Mouse (Mus musculus): ENCODE results near the gene Mettl5.

Mettl5 gene

DNA sequence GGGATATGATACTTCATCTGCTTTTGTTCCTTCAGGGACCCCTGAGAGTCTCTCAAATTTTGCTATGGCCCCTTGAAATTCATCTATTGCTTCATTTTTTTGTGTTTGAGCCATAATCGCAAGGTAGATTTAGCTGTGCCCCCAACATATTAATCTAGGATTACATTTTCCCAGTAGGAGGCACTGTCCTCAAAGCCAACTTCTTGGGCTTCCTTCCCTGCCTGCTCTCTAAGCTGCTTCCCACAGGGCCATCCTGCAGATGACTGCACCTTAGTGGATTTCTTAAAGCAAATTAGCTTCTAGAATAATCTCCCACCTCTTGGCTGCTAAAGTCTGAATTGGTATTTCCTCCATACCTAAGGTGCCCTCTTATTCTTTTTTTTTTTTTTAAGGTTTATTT lies 27.5 kb downstream of the Mettl5 start:
- in situ Hi-C loops (cut with MboI, MseI) = loop anchor here in 1 of 2 experiments (10.0 kb wide), 1 partner anchor 1597 kb away; the partner anchor contains the start of gene Metap1d

DNA sequence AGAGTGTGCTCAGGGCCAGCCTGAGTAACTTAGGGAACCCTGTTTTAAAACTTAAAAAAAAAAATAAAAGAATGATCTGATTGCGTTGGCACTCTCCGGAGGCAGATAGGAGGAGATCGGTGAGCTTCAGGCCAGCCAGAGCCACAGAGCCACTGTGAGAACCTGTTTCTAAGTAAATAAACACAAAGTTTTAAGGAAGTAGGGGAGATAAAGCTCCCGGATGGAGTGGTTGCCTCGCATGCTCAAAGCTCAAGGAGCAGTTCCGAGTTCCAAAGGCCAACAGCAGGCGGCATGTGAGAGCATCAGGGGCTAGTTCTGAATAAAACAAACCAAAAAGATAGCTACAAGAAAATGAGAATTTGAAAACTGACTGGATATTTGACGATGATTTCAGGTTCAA lies 29.0 kb downstream of the Mettl5 start:
- in situ Hi-C loops (cut with MboI, MseI) = loop anchor here in 1 of 2 experiments (10.0 kb wide), 1 partner anchor 1598 kb away; the partner anchor contains the start of gene Metap1d

DNA sequence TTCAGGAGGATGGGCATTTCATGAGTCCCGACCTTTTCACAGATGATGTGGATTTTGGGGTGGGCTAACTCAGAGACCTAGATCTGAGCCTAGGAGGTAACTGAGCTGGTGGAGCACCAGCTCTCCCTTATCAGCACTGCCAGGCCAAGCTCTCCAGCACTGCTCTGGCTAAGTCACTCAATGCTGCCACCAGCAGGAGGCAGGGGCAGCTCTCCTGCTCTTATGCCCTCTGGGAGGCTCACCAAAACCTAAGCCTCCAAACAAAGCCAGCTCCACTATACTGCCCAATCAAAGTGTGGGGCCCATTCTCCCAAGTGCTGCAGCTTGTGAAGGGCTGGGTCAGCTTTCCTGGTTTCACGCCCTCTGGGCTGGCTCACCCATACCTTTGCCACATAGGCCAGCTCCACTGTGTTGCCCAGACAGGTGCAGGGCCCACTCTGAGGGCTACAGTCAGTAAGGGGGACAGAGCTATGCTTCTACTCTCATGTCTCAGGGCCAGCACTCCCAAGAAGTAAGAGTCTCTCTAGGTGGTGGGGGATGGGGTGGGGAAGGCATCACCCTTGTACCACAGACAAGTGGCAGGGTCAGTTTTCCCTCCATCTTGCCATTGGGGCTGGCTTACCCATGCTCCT lies 33.9 kb downstream of the Mettl5 start:
- in situ Hi-C loops (cut with MboI, MseI) = loop anchor here in 1 of 2 experiments (10.0 kb wide), 1 partner anchor 1603 kb away; the partner anchor contains the start of gene Metap1d

DNA sequence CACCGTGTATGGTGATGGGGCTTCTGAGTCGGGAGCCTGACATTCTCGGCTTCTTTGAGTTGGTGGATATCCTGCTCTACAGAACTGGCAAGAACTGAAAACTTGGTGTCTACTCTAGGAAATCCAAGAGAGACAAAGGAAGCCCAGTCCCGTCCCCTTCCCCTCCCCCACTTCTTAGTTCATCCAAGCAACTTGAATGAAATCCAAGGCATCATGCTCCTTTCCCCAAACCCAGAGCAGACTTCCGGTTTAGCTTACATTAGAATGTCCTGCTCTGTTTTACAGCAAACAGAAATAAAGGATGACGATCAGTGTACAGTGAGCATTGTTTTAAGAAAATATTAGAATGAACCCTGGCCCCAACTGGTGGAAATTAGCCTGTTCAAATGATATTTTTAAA lies 36.2 kb downstream of the Mettl5 start:
- in situ Hi-C loops (cut with MboI, MseI) = no loop called here

DNA sequence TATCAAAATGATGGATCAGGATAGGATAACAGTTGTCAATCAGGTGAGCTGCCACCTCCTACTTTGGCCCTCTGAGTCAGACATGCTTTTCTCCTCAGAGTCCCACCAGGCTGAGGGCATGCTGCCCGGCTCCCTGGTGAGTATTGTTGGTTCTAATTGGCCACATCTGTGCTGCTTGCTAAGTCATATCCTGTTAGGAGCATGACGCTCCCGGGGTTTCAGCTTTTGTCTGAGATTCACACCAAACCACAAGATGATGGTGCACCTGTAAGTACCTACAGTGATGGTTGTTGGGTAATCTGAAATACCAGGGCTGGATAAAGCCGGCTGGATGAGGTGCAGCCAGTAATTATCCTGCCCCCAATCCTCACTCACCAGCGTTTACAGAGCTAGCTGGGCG lies 45.2 kb downstream of the Mettl5 start:
- in situ Hi-C loops (cut with MboI, MseI) = no loop called here

DNA sequence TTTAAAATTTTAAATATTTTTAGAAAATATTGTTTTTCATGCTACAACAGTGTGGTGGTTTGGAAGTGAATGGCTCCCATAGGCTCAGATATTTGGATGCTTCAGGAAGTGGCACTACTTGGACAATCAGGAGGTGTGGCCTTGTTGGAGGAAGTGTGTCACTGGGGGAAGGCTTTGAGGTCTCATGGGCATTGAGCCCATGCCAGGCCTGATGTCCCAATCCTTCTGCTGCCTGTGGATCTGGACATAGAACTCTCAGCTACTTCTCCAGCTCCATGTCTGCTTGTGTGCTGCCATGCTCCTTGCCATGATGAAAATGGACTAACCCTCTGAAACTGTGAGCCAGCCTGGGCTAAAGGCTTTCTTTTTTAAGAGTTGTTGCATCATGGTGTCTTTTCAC lies 46.7 kb downstream of the Mettl5 start:
- in situ Hi-C loops (cut with MboI, MseI) = no loop called here

DNA sequence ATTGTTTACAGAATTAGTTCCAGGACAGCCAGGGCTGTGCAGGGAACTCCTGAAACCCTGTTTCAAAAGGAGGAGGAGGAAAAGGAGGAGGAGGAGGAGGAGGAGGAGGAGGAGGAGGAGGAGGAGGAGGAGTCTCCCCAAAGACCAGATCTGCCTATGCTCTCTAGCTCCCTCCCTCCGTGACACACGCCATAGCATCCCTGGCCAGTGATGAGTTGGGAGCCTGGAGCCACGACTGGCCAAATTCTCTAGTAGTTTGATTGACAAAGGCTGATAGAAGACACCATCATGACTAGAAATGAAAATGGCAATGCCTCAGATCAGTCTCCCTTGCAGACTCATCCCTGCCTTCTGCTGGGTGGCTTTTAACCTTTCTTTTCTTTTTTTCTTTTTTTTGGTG lies 47.4 kb downstream of the Mettl5 start:
- in situ Hi-C loops (cut with MboI, MseI) = no loop called here

DNA sequence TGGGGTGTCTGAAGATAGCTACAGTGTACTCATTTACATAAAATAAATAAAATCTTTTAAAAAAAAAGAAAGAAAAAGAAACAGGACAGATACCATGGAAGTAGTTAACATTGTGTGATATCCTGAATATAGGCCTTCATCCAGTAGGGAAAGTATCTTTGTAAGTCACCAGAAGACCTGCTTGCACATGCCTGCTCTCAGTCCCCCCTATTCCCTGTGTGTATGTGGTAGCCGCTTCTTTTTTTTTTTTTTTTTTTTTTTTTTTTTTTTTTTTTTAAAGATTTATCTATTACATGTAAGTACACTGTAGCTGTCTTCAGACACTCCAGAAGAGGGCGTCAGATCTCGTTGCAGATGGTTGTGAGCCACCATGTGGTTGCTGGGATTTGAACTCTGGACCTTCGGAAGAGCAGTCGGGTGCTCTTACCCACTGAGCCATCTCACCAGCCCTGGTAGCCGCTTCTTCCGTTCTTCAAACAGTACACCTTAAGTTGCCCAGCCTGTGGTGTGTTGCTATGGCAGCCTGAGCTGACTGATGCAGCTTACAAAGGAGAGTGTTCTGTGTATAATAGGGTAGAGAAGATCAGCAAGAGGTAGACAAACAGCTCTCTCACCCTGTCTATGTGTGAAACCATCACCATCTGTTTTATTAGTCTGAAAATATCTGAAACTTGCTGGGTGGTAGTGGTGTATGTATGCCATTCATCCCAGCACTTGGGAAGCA lies 48.0 kb downstream of the Mettl5 start:
- in situ Hi-C loops (cut with MboI, MseI) = no loop called here

DNA sequence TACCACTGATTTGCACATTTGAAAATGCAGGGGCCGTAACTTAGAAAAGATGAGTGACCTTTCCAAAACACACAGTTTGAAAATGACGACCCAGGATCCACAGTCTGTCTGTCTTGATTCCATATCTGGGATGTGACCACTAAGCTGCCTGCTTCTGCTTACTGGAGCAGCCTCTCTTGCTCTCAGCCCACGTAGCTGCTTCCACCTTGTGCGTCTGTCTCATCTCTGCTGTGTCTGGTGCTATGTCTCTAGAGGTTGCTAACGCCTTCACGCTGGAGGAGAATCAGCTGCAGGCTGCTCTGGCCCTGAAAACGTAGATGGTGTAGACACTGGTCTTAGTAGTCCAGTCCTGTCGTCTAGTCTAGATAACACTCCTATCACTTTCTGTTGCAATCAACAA lies 55.3 kb downstream of the Mettl5 start:
- in situ Hi-C loops (cut with MboI, MseI) = no loop called here

DNA sequence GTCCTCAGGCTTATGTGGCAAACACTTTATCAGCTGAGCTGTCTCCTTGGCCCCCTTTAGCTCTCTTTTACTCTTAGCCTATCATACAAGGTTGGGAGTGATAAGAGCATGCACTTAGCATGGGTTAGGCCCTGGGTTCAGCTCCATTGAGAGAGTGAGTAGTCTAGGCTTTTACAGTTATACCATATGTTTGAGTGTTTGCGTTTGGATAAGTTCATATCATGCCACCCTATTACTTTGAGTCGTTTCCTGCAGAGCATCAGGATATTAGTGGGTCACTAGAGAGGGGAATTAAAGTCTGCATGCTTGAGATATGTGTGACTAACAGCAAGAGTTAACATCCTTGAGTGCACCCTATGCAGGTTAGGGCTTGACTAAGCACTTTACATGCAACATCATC lies 55.7 kb downstream of the Mettl5 start:
- in situ Hi-C loops (cut with MboI, MseI) = no loop called here

DNA sequence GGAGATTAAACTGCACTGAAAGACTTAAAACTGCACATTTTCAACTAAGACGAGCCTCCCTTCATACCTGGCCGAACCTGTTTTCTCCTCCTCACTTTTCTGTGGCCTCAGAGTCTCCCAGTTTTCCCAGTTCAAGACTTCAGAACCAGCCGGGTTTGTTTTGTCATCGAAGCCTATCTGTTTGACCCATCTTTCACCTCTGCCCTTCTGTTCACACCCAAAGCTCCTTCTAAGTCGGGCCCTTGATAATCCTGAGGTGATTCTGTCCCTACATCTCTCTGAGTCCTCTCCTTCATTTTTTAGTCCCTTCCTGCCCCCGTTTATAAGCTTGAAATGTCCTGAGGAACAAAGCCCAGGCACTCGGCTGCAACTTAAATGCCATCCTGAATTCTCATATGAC lies 57.4 kb downstream of the Mettl5 start:
- in situ Hi-C loops (cut with MboI, MseI) = no loop called here

DNA sequence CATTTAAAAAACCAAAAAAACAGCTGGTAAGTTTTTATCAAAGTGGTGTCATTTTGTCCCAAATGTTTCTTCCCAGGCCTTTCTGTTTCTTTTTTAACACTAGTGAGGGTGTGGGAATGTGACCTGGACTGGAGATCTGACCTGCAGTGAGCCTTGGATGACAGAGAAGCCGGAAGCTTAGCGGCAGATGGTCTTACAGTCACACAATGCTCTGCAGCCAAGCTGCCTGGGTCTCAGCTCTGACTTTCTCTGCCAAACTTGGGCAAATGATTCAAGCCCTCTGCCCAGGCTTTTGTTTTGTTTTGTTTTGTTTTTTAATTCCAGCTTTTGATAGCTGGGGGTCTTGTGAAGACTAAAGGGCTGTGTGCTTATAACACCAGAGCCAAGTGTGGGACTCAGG lies 59.0 kb downstream of the Mettl5 start:
- in situ Hi-C loops (cut with MboI, MseI) = no loop called here

DNA sequence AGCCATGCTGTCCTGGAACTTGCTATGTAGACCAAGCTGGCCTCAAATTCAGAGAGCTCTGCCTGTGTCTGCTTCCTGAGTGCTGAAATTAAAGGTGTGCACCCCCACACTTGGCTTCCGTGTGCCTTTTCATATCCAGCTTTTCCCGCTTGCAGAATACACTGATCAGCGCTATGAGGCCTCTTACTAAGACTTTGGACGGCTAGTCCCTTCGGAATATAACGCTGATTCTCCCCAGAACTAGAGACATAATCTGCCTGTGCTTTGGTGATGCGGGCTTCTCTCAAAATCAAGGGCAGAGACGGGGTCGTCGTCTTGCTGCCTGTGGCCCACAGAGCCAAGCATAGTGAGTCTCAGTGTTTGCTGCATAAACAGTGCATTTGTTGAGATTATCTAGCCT lies 59.5 kb downstream of the Mettl5 start:
- in situ Hi-C loops (cut with MboI, MseI) = no loop called here

DNA sequence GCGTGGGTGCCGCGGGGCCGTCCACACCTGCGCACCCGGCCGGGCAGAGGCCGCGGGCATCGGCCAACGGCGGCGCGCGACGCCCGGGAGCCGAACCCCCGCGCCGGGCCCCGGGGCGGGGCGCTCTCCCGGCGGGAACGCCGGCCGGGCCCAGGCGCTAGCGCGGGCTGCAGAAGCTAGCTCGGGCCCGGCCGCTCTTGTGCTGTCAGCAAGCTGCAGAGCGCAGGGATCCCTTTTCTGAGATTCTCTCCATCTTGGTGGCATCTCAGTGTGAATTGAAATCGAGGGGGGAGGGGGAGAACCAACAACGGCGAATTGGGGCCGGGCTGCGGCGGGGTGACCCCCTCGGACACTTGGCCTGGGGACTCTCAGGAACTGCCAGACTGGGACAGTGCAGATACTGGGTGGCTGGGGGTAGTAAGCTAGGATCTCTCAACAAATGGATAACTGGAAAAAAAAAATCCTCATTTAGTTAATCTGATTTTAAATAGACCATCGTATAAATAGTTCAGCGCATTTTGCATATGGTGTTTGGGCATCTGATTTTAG lies 62.2 kb downstream of the Mettl5 start:
- in situ Hi-C loops (cut with MboI, MseI) = no loop called here

DNA sequence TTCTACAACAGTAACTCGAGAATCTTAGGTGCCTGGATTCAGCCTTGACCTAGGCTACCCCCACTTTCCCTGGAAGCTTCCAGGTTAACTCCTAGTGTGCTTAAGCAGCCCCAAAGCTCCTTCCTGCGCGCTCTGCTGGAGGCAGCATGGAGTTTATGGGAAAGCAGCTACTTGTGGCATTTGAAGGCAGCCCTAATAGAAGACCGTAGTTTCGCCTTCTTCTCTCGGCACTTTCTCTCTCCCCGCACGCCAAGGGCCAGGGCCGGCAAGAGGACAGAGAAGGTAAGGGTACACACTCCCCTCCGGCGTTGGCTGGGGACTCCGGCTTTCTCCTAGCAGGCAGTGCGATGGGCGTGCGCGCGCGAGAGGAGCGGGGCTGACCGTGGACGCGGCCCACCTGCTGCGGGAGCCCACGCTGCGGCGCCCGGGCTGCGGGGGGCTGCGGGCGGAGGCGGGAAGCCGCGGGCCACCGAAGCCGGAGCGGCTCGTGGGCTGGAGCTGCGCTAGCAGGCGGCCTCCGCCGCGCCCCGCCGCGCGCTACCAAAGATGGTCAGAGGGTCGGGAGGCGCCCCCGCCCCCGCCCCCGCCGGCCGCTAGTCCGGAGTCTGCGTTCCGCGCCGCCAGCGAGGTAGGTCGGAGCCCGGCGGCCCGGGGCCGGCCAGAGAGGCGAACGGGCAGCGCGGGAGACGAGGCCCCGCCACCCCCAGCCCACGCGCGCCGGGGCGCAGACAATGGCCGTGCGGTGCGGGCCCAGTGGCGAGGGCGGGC lies 62.9 kb downstream of the Mettl5 start:
- in situ Hi-C loops (cut with MboI, MseI) = no loop called here

DNA sequence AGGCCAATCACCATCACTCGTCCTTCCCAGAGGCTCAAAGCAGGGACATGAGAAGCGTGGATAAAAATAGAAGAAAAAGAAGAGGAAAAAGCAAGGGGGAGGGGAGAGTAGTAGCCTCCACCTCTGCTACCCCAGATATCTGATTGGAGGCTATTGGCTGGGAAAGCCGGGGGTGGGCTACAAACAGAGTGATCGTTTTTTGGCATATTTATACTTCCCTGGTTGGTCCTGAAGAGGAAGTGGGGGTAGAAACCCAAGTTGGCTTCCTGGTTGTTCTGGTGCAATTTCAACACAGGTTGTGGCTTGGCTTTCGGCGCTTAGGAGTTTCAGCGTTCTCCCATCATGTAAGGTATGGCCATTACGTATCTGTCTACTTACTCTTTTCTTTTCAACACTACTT lies 63.7 kb downstream of the Mettl5 start, which contains the start of gene Klhl23:
Klhl23 (plus strand) TSS at position 234 of the 400 bp plus-strand sequence.
- in situ Hi-C loops (cut with MboI, MseI) = no loop called here
